Mouse (Mus musculus): Measurements from ENCODE around the gene Slc10a3.
A peak's percentile ranks its signal among the peaks of the same experiment; 100 is the strongest.
"Not testable (repeated sequence)": the region's sequence is repeated elsewhere in the genome, so short reads cannot be mapped to it uniquely, and the experiment has no call there.

The Slc10a3 gene

DNA sequence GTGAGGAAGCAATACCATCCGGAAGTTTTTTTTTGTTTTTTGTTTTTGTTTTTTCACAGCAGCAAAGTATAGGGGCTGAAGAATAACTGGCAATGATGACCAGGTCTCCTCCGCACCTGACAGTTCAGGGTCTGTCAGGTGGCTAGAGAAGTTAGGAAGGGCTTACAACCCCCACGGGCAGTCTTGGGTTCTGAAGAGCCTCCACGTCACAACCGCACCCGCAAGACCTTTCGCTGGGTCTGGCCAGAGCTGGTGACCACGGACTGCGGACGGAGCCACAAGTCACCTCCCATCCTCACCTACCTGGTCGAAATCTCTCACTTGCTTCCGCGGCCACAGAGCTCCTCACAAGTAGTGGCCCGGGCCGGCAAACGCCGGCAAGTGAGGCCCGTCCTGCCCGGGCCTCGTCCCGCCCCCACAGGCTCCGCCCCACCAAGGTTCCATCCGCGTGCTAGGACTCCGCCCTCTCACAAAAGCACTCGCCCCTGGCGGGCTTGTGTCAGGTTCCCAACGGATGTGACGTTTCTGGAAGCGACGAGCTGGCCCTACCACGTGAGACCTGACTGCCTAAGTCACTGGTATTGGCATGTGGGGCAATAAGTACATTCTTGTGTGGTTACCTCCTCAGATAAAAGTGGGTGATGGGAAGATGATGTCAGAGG lies at the start of gene Slc10a3, which contains the start of gene Ubl4a:
Gene Slc10a3, minus strand, starts transcription at position 462 of the 662 bp plus-strand sequence.
Gene Ubl4a, minus strand, starts transcription at position 331 of the 662 bp plus-strand sequence.
- peak; percentile 94 for ATAC-seq (ENCODE audit: low TSS enrichment)

DNA sequence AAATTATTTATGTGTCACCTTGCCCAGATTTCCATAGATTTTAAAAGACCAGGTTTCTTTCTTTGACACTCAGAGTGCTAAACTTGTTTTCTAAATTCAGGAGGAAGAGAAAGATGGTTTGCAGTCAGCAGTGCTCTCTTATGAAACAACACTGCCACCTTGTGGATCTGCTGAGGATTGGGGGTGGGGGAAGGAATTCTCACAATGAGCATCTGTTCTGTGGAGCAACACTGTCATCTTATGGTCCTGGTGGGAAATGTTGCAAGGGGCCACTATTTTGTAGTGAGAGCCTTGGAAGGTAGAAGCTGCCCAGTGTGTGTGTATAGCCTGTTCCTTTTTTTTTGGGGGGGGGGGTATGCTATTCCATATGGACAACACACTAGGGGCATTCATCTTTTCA lies 40.2 kb upstream of the Slc10a3 start:
- peak; percentile 94 for ATAC-seq (ENCODE audit: low TSS enrichment)

DNA sequence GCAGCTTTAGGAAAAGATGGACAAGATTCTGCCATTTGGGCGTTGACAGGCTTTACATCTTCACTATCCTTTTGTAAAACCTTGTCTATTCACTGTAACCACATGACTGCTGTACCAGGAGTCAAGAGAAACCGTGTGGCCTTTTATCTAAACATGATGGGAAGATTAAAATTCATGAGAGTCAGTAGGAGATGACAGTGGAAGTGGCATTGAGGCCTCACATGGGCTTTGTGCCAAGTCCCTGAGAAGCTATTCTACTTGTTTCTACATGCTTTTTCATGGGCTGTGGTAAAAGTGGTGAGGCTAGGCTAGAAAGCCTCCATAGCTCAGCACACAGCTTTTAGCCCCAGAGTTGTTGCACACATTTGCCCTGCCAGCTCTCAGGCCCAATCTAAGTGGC lies 35.2 kb upstream of the Slc10a3 start:
- no peak for ATAC-seq (ENCODE audit: low TSS enrichment)

DNA sequence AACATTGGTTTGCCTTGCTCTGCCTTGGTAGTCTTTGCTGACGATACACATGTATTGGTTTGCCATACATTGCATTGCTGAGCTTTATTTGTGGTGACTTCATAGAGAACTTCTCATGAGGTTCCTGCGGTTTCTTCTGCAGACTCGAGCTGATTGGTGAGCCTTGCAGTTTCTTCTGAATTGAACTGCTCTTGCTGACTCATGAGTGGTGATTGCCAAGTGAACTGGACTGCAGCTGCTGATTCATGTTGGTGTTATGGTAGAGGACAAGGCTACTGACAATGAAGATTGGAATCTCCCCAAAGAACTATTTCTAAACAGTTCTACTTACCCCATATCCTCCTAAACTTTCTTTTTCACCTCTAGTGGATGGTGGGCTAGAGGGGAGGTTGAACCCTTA lies 27.0 kb upstream of the Slc10a3 start:
- no peak for ATAC-seq (ENCODE audit: low TSS enrichment)

DNA sequence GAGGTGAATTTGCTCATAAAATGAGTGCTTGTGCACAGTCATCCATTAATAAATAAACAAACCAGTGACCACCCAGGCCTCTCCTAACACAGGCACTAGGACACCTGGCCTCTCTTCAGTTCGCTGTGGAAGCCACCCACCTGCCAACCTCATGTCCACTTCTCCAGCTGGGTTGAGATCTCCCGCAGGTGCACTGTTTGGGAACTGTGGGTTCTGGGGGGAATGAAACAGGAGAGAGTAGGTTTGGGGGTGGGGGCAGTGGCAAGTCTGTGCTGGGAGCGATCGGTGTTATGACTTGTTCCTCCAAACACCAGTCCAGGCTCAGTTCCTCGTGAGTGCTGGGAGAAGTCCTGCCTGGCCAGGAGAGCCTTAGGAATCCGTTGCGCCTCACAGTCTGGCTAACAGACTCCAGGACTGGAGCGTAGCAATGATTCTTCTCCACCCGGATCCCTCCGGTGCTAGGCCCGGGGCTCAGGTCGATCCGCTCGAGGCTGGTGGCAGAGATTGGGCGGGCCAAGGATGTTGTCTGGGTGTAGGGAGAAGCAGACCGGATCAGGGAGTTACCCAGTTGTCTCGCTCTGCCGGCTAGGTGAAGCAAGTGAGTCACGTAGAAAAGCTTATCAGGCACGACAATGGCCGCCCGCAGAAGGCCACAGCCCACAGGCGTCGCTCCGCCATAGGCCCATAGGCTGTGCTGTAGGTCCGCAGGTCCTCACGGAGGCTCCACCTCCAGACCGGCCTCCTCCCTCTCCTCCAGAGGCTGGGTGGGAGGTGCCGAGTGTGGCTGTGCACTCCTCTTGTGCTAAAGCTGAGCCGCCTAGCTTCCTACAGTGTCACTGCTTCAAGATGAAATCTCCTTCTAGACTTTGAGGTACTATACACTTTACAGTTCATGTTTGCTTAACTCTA lies 19.6 kb upstream of the Slc10a3 start, which contains the start of the genes Fam3a and Ikbkg:
Gene Fam3a, minus strand, starts transcription at position 738 of the 909 bp plus-strand sequence.
Gene Ikbkg, plus strand, starts transcription at position 756 of the 909 bp plus-strand sequence.
- ATAC-seq (ENCODE audit: low TSS enrichment) = peak; percentile 100

DNA sequence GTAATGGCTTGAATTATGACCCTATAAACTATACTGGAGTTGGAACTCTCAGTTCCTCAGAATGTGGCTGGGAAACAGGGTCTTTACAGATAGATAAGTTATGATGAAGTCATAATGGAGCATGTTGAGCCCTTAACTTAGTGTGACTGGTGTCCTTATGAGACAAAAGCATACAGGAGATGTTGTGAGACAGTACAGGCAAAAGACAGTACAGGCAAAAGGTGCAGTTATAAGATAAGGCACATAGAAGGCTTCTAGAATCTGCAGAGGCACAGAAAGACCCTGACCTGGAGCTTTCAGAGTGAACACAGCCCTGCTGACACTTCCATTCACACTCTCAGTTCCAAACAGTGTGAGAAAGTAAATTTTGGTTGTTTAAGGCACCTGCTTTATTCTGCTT lies 15.0 kb upstream of the Slc10a3 start:
- no peak for ATAC-seq (ENCODE audit: low TSS enrichment)

DNA sequence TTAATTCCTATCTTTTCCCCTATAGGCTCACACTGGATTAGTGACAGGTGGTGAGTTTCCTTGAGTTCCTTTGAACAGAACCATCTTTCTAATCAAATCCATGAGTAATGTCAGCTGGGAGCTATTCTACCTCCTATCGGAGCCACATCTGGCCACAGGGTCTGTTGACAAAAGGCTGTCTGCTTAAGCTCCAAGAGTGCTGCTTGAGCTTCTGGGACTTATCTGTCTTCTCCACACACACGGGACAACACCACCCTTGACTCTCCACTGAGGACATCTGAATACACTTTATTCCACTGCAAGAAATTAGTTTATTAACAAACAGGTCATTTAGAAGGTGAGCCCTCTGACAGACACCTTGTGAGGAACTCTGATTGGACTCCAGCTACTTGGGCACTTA lies 11.3 kb upstream of the Slc10a3 start:
- no peak for ATAC-seq (ENCODE audit: low TSS enrichment)

DNA sequence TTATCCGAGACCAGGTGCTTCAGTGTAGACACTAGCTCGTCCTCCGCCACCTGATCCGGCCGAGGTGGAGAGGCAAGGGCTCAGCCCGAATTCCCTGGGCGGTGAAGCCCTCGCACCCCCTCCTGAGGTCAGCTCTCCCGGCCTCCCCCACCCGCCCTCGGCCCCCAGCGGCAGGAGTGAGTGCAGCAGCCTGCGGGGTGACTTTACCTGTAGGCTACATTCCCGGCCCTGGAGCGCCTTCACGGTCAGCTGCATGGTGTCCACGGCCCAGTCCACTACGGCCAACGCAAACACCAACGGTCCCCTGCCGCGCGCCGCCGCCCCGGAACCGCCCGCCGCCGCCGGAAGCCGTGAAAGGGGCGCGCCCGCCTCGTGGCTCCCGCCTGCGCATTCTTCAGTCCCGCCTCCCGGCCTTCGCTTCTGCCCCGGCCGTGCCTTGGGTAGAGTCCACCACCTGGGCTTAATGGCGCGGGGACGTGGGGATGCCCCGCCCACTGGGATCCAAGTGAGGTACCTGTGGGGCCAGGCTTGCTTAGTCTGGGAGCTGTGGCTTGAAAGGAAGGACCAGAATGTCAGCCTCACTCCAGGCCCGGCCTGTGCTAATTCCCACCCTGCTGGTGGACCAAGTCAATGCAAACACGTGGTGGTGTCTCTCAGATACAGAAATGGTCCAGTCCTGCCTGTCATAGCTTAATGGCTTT lies 4.8 kb downstream of the Slc10a3 start:
- ATAC-seq (ENCODE audit: low TSS enrichment) = peak; percentile 72

DNA sequence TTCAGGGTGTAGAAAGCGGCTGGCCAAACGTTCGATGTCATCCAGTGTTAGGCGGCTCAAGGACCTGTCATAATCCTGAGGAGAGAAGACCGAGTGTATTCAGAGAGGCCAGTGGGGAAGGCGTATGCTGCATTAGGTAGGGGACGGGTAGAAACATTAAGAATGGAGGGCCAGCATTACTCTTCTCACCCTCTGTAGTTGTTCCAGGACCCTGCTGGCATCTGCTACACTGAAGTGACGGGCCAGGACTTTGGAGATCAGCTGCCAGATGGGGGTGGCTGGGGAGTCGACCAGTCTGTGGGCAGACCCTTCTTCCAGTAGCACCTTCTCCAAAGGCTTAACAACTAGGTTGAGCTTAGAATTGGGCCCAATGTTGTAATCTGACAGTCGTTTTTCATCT lies 5.6 kb downstream of the Slc10a3 start:
- peak; percentile 1; the same call in 1 of the 2 replicates for ATAC-seq (ENCODE audit: low TSS enrichment)

DNA sequence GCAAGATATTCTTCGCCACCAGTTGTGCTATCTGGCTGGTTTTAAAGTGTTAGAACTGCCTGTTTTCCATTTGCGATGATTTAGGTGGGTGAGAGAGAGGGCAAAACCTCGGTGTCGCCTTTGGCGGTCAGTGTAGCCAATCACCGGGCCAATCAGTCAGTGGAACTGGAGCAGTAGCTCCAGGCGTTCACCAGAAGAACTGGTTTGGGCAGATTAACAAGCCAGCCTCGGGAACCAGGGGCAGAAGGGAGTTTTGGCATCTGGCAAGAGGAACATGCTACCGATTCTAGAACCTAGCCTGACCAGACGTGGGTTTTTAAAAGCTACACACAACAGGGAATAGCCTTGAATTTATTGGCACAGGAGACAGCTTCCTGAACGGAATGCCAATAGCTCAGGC lies 14.0 kb downstream of the Slc10a3 start:
- no peak for ATAC-seq (ENCODE audit: low TSS enrichment)

DNA sequence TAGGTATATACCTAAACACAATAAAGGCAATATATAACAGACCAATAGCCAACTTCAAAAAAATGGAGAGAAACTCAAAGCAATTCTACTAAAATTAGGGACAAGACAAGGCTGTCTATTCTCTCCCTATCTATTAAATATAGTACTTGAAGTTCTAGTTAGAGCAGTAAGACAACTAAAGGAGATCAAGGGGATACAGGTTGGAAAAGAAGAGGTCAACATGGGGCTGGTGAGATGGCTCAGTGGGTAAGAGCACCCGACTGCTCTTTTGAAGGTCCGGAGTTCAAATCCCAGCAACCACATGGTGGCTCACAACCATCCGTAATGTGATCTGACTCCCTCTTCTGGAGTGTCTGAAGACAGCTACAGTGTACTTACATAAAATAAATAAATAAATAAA lies 16.1 kb downstream of the Slc10a3 start:
- ATAC-seq (ENCODE audit: low TSS enrichment) = not testable (repeated sequence)

DNA sequence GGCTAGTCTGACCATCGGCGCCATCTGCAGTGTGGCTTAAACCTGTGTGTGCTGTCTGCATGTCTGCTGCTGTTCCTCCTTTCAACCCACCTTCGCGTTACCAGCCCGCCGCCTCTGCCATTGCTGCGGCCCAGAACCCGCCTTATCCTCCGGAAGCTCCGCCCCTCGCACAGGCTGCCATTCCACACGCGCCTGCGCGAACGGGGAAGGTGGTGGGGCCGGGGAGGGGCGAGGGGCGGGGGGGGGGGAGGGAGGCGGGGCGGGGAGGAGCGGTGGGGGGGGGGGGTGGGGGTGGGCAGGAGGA lies 19.7 kb downstream of the Slc10a3 start, which contains the start of gene Lage3:
Gene Lage3, minus strand, starts transcription at position 152 of the 304 bp plus-strand sequence.
- ATAC-seq (ENCODE audit: low TSS enrichment) = peak; percentile 99

DNA sequence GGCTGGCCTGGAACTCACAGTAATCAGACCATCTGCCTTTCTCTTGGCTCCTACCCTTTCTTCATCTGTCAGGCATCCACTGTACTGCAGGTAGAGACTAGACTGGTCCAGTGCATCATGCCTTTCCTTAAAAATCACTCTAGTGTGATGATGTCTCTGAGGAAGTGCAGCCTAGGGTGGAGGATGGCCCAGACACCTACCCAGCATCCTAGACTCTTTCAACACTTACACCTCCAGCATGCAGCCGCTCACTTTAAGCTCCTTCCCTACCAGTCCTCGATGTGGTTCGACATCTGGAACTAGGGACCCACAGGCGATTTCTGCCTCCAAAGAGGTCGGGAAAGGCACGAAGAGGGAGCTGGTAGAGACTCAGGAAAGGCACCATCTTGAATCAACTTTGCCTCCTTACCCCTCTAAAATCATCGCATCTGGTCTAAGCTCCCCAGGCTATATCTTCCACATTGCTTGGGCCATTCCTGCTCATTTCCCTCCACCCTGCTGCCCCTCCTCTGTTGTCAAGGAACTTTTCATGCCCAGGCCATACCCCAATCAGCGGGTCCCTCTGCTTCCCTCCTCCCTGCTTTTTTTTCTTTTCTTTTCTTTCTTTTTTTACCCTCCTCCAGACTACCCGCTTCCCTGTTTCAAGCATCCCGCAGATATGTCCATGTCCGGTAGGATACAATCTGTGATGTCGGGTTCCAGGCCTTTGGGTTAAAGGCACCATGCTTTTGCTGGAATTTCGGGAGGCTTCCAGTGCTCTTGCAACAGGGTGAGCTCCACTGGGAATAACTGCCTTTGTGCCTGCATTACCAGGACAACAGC lies 20.3 kb downstream of the Slc10a3 start:
- ATAC-seq (ENCODE audit: low TSS enrichment) = peak; percentile 56

DNA sequence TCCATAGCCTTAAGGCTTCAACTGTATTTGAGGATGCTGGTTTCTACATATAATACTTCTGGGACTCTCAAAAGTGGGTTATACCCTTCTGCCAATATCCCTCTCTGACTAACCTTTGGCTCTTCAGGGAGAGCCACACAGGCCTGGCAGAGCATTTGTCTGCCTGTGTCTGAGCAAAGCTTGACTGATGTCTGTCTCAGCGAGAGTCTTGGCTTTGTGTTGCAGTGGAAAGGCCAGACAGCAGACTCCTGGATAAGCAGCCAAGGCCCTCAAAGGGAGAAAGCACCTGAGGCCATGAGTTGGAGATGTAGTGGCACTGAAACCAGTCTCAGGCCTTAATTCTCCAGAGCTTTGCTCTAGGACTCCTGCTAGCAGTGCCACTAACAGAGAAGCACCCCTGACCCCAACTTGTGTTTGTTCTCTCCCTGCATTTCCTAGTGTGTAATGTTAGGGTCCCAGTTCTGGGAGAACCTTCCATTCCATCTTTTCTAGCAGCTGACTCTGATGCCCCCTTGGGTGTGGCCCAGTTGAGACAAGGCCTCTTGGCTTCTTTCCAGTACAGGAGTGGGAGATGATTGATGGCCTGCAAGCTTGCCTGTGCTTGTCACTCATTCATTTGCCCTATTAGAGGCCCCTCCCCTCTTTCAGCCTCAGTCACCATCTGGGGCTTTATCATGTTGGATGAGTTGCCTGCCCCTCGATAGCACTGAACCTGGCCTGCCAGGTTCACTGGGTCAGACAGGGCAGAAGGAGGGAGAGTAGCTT lies 42.8 kb downstream of the Slc10a3 start:
- no peak for ATAC-seq (ENCODE audit: low TSS enrichment)

DNA sequence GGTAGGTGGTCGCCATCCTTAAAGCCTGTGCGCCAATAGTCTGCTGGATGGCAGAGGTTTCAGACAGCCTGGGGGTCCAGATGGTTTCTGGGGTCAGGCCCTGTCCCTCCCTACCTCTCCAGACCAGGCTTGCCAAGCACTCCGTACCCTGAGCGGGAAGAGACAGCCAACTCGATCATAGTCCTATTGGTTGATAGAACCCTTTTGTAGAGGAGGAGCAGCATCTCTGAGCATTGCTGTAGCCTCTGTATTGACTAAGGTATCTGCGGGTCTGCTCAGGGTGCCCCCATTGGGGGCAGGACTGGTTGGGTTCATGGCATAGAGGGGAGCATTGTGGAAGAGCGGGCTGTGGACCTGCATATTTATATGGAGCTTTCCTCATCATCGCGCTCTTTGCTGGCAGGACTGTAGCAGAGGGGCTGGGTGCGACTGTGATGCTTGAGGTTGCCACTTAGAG lies 43.9 kb downstream of the Slc10a3 start:
- peak; percentile 35; the same call in 1 of the 2 replicates for ATAC-seq (ENCODE audit: low TSS enrichment)

DNA sequence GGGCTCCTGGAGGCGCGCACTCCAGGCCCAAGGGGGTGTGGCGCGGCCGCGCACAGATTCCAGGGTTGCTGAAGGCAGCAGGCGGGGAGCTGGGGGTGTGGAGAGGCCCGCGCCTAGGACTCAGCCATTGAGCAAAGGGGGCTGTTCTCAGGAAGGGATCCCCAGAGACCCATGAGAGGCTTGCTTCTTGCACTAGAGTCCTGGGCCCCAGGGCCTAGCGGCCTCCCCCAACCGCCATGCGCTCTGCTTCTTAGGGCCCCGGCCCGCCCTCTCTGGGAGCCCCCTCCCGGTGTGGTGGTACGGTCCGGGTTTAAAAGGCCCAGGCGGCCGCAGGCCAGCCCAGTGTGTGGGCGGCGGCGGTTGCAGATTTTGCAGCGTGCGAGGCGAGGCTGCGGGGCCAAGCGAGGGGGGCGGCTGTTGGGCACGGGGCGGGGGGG lies 44.4 kb downstream of the Slc10a3 start, which contains the start of gene Plxna3:
Gene Plxna3, plus strand, starts transcription at position 342 of the 437 bp plus-strand sequence.
- ATAC-seq (ENCODE audit: low TSS enrichment) = peak; percentile 87
